Mouse (Mus musculus): ENCODE results near the gene Ptpn3.

- TF ChIP-seq EP300 (IDR thresholded peaks at IDR 0.05; ENCODE audit: low read depth) = no peak
- TF ChIP-seq CTCF (IDR thresholded peaks at IDR 0.05; ENCODE audit: low read depth) = peak; percentile 38
Measured at GRCm38 (mm10) chr4:57181538-57181937, 120.1 kb downstream of the Ptpn3 start.
